Mouse (Mus musculus) left cerebral cortex, postnatal 36 days (tissue): ENCODE results near the gene Slco4a1. TPM values are rescaled to one million over a fixed set of nuclear protein-coding genes. Genes with fewer than 3 reads are reported as not detected.
A peak's percentile ranks its signal among the peaks of the same experiment; 100 is the strongest.

Source experiments
- DNase-seq, 2 experiments: peaks; one replicate each; pipeline ENCODE4 v3.0.0; 2021 to 2022; ENCODE audit warnings: low spot score in 2 of 2, mixed read lengths in 1 of 2
- intact Hi-C: fragments of 180-260 bp; cut with DNase I; formaldehyde crosslinking; loops from one replicate; pipeline ENCODE4 v1.15.1; 2025
- total RNA-seq, 2 experiments: library from RNA; stranded (reverse); gene quantifications; 2 replicates each; pipeline ENCODE4 v1.2.3; 2021

The Slco4a1 gene
- total RNA-seq, 2 experiments from 2014 or later, result 1.4 to 1.8 TPM

DNA sequence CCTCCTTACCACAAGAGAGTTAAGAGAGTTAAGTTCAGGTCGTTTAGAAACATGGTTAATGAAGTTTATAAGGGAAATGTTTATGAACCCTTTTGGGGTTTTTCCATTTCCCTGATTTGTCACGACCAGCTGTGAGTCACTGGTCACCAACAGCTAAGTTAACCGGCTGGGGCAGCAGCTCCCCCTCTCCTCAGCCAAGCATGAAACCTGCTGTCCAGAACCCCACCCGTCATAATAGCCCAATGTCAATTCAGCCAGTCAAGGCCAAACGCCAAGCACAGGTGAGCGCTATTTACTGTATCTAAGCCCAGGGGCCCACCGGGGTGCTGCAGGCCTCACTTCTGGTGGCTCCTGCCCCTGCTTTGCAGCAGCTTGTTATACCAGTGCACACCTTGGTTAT is 12.2 kb upstream of the Slco4a1 start:
- DNase-seq, result no peak
- intact Hi-C loops, result no loop called here

DNA sequence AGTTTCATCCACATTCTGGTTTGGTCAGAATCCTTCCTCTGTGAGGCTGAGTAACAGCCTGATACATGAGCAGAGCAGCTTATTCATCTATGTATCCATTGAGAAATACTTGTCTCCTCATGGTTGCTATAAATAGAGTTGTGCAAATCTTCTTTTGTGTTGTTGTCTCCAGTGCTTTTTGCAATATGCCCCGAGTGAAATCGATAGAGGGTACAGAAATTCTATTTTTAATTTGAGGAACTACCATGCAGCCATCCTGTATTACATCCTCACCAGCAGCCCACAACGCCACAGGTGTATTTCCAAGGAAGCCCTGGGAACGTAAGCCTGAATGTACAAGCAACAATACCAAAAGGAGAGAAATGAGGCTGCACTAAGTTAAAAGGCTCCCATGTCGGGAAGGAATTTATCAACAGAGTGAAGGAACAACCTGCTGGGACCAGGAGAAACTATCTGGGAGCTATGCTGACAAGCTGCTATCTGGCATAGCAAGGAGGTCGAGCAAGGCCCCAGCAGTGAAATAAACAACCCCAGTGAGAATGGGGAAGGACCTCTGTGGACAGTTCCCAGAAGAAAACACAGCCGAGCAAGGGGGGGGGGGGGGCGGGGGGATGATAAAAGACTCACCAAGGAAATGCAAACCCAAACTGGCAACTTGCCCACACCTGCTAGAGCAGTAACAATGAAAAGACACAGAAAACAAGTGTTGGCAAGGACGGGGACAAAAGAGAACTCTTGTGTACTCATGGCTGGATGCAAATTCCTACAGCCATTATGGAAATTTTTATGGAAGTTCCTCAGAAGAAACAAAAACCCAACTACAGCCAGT is 10.9 kb upstream of the Slco4a1 start:
- intact Hi-C loops, result no loop called here
- no peak for DNase-seq

GRCm38 (mm10) chr2:180445962-180446361 is 10.1 kb upstream of the Slco4a1 start:
- DNase-seq, result no peak
- intact Hi-C loops, result no loop called here

DNA sequence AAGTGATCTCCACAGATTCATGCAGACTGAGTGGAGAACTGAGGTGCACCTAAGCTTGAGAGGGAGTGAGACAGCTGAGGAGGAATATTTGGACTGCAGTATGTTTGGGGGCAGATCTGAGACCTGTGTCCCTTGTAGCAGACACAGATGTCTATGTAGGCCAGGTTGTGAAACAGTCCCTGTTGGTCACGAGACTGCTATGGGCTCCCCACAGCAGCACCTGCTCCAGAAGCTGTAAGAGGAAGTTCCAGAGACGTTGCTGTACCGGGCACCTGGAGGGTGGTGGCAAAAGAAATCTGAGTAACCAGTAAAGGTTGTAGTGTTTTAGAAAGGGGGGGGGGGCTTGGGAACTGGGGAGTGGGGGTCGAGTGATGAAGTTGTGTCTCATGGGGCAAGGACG is 7.0 kb upstream of the Slco4a1 start:
- intact Hi-C loops, result no loop called here
- DNase-seq, result no peak

GRCm38 (mm10) chr2:180450529-180450928 is 5.5 kb upstream of the Slco4a1 start:
- intact Hi-C loops, result no loop called here
- DNase-seq, result no peak

- intact Hi-C loops, result no loop called here
- no peak for DNase-seq
Measured at GRCm38 (mm10) chr2:180456705-180457104, 660 bp downstream of the Slco4a1 start.

DNA sequence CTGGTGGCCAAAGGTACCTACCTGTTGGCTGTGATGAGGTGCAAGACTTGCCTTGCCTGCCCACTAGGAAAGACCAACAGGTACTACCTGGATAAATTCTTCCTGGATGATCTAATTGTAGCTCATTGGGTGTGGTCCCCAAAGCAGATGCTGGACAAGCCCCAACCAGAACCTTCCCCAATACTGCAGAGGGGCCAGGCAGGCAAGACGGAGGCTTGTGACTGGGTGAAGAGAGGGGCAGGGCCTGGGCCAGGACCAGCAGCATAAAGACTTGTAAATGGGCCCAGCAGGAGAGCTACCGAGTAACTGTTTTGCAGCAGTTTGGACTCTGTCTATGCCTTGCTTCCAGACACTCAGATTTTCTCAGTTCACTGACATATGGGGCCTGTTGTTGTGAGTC is 1.6 kb downstream of the Slco4a1 start:
- no peak for DNase-seq
- intact Hi-C loops, result no loop called here

- DNase-seq, result no peak
- intact Hi-C loops, result no loop called here
Measured at GRCm38 (mm10) chr2:180459437-180459836, 3.4 kb downstream of the Slco4a1 start.

- no peak for DNase-seq
Measured at GRCm38 (mm10) chr2:180460801-180461200, 4.8 kb downstream of the Slco4a1 start.

GRCm38 (mm10) chr2:180462593-180462992 is 6.5 kb downstream of the Slco4a1 start:
- intact Hi-C loops, result loop anchor here (10.0 kb wide), 1 partner anchor 312 kb away; the partner anchor contains the start of gene Bhlhe23
- no peak for DNase-seq

More at GRCm38 (mm10) chr2:180460801-180461200, 4.8 kb downstream of the Slco4a1 start:
- intact Hi-C loops, result loop anchor here (10.0 kb wide), 1 partner anchor 314 kb away; the partner anchor contains the start of gene Bhlhe23

- intact Hi-C loops, result loop anchor here (10.0 kb wide), 1 partner anchor 308 kb away; the partner anchor contains the start of gene Bhlhe23
- DNase-seq, result no peak
Measured at GRCm38 (mm10) chr2:180466505-180466904, 10.5 kb downstream of the Slco4a1 start.

- intact Hi-C loops, result loop anchor here (10.0 kb wide), 1 partner anchor 306 kb away; the partner anchor contains the start of gene Bhlhe23
Measured at GRCm38 (mm10) chr2:180468871-180469270, 12.8 kb downstream of the Slco4a1 start.

GRCm38 (mm10) chr2:180469768-180470167 is 13.7 kb downstream of the Slco4a1 start:
- no peak for DNase-seq
- intact Hi-C loops, result loop anchor here (10.0 kb wide), 1 partner anchor 305 kb away; the partner anchor contains the start of gene Bhlhe23

More at GRCm38 (mm10) chr2:180468871-180469270, 12.8 kb downstream of the Slco4a1 start:
- DNase-seq, result no peak

DNA sequence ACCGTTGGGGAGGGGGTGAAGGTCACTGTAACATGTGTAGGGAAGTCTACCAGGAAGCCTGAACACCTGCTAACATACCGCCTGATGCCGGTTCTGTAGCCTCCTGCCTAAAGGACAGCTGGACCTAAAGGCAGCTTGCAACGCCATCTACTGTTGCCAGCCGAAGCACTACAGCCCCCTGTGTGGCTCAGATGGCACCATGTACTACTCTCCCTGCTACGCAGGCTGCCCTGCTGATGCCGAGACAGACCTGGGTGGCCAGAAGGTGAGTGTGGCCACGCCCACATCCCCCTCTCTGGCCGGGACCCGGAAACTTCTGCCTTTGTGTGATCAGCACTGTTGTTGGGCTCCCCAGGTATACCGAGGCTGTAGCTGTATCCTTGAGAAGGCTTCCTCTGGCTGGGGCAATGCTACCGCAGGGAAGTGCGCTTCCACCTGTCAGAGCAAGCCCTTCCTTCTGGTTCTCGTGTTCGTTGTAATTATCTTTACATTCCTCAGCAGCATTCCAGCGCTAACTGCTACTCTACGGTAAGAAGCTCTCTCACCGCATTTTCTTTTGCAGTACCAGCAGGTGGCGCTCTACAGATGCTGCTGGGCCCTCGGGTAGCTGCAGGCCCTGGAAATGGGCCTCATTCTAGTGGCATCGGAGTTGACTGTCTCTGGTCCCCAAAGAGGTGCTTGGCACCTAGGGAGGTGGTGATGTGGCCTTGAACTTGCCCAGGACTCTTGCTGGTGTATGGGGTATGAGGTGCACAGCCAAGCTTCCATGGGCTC is 16.4 kb downstream of the Slco4a1 start:
- peak in 1 of 2 experiments; percentile 22 for DNase-seq
- intact Hi-C loops, result loop anchor here (1.0 kb wide), 1 partner anchor 106 kb away; no protein-coding TSS in a partner anchor

DNA sequence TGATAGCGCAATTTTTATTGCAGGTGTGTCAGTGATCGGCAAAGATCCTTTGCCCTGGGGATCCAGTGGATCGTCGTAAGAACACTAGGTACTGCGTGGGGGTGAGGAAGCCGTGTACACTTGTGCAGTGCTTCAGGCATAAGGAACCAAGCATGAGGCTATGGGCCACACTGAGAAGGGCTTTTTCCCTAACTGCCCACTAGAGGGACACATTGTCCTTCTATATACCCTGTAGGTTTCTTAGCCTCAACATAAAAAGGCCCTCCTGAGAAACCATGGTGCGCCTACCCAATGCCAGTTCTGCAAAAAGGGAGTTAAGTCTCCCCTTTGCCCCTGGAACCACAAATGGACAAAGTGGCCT is 17.0 kb downstream of the Slco4a1 start:
- DNase-seq, result peak; percentile 53 to 61
- intact Hi-C loops, result loop anchor here (1.0 kb wide), 1 partner anchor 105 kb away; no protein-coding TSS in a partner anchor

DNA sequence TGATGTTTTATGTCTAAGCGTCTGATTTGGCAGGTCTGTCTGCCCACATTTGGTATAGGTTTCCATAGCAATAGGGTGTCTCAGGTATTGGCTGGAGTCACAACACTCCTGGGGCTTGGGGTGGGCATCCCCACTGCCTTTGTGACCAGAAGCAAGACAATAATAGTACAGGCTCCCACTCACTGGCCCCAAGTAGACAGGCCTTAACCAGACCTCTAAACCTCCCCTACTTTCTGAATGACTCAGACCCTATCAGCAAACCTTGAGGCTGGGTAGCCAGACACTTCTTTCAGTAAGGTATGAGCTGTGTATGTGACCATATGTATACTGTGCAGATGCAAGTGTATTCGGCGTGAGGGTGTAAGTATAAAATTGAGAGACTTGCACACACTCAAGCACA is 18.8 kb downstream of the Slco4a1 start:
- intact Hi-C loops, result no loop called here
- no peak for DNase-seq

DNA sequence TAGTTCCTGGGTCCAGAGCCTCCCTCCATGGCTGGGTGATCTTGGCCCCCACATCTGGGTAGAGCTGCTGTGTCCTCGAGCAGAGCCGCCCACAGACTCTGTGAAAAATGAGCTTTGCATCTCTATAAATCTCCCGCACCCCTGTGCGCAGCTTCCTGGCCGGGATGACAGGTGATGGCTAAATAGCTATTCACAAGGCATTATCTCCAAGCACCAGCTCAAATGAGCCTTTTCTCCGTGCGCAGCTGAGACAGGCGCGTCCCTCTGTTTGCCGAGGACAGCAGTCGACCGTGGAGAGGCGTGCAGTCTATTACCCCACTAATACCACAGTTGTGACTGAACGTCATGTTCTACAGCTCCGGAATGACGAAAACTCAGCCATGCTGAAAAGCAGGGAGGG is 26.2 kb downstream of the Slco4a1 start:
- intact Hi-C loops, result no loop called here
- no peak for DNase-seq

DNA sequence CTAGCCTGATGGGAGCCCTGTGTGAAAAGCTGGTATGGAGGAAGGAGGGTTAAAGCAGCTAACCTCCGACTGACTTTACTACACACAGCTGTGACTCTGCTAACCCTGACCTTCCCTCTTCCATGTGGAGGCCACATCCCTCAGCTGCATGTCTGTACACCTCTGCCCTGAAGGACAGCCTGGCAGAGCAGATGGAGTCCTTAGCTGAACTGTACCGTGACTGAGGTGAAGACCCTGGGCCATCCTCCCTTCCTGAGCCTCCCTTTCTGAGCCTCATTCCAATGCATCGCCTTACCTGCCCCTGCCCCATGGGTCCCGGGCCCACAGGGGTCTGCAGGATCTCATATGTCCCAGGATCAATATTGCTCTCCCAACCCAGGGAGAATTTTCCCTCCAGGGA is 28.8 kb downstream of the Slco4a1 start:
- no peak for DNase-seq
- intact Hi-C loops, result no loop called here

DNA sequence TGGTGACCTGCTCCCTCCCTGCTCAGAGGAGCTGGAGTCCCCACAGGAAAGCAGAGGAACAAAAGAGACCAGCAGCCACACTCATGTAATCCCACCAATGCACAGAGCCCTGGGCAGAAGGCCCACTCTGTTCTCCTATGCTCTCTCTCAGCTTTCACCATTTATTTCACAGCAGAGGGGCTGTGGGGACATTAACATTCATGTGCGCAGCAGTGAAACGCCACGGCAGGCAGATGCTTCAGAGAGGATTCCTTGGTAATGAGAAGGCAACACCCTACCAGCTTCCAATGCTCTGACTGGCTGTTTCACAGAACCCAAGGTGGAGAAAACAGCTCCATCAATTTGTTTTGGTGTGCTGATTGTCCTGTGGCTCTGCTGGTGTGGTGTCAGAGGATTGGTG is 29.3 kb downstream of the Slco4a1 start:
- DNase-seq, result no peak
- intact Hi-C loops, result no loop called here

GRCm38 (mm10) chr2:180488210-180488751 is 32.2 kb downstream of the Slco4a1 start:
- DNase-seq, result peak; percentile 29 to 35
- intact Hi-C loops, result no loop called here
